10 mouse cellular contexts compared by ENCODE assay signal in genomic region chr7:31057071-31057470, GRCm38 (mm10). TPM values are rescaled to one million over a fixed set of nuclear protein-coding genes. Genes with fewer than 3 reads are reported as not detected.
A peak's percentile ranks its signal among the peaks of the same experiment; 100 is the strongest.
DNase-seq lines count a peak whose midpoint lies in the region; ATAC-seq and TF ChIP-seq lines count a peak whose summit lies in the region.
"Had no signal": no experiment of that assay in that cellular context is flagged by ENCODE, and none has a peak within 500 bp of the region (broad histone marks: within the 10 kb centered on the region; RNA-seq: fewer than 3 reads in every experiment).

Fxyd1 (minus strand) TSS chr7:31057199.

- ATAC-seq in heart, embryonic 14.5 days (ENCODE audit: insufficient number of reproducible peaks, insufficient read depth, low FRiP score, low read depth), result no peak
- no peak for ATAC-seq in monocyte, adult 5-6 weeks (replicated peaks; ENCODE audit: insufficient number of reproducible peaks, low FRiP score, low TSS enrichment, poor library complexity, severe bottlenecking)

- peaks cover 4% of the 10 kb centered on the region for H3K27me3 ChIP-seq in heart, embryonic 14.5 days (ENCODE audit: control insufficient read depth, insufficient read depth, low read length)

- peak within 1 kb of the TSS; percentile 45; the same call in 1 of the 2 replicates for H3K9ac ChIP-seq in heart, embryonic 14.5 days (ENCODE audit: low read length)

- H3K4me3 ChIP-seq in layer of hippocampus, adult 2 months, result no peak within 1 kb of the TSS
- no peak within 1 kb of the TSS for H3K4me3 ChIP-seq in brown adipose tissue, adult 24 weeks (ENCODE audit: insufficient read depth, low read depth, low read length)
- no peak within 1 kb of the TSS for H3K4me3 ChIP-seq in heart, embryonic 14.5 days (ENCODE audit: control insufficient read depth in 1 of 2, insufficient read depth in 1 of 2, low read depth in 1 of 2, low read length in 2 of 2)

- no peaks in the 10 kb centered on the region for H3K36me3 ChIP-seq in heart, embryonic 14.5 days (ENCODE audit: control insufficient read depth, insufficient read depth, low read length)
- H3K36me3 ChIP-seq: G1E had no signal

- intact Hi-C loops in left cerebral cortex, postnatal 25 days (cut with DNase I), result no loop called here

- 64% methylated on average over 2 of the region's 2 CpGs for WGBS in heart, embryonic 14.5 days

- H3K4me1 ChIP-seq in brown adipose tissue, adult 24 weeks (ENCODE audit: control insufficient read depth, insufficient read depth, insufficient read length, low read length), result 0 out of 2 replicates have a peak, but pooled peaks cover 2% of the 10 kb centered on the region
- H3K4me1 ChIP-seq in heart, embryonic 14.5 days (ENCODE audit: control insufficient read depth in 2 of 2, insufficient read depth in 2 of 2, low read length in 2 of 2), result peaks cover 28 to 30% of the 10 kb centered on the region in 2 experiments

- H3K4me2 ChIP-seq in heart, embryonic 14.5 days (ENCODE audit: low read length), result peak within 1 kb of the TSS; percentile 69

- DNase-seq in layer of hippocampus, adult 2 months (ENCODE audit: low spot score in 2 of 2), result no peak
- no peak for DNase-seq in layer of hippocampus, adult 11-12 months (ENCODE audit: low spot score)
- DNase-seq in left cerebral cortex, postnatal 25 days (ENCODE audit: low spot score in 2 of 2), result no peak
- no peak for DNase-seq in cerebellum, adult 11 months
- DNase-seq in cerebellum, postnatal 10 days, result no peak

- peak within 1 kb of the TSS; percentile 18; the same call in 1 of the 2 replicates for H3K27ac ChIP-seq in layer of hippocampus, adult 2 months
- peak within 1 kb of the TSS; percentile 91 for H3K27ac ChIP-seq in brown adipose tissue, adult 24 weeks (replicated peaks; ENCODE audit: low read depth, low read length)
- peak within 1 kb of the TSS; percentile 95 to 97 for H3K27ac ChIP-seq in heart, embryonic 14.5 days (replicated peaks in 1 of 2; ENCODE audit: control insufficient read depth in 1 of 2, insufficient read depth in 1 of 2, low read depth in 2 of 2, low read length in 2 of 2)
- H3K27ac ChIP-seq: macrophage had no signal

- no peak for TF ChIP-seq CTCF in layer of hippocampus, adult 2 months (conservative IDR thresholded peaks at IDR 0.05)

- H3K9me3 ChIP-seq in heart, embryonic 14.5 days (ENCODE audit: control insufficient read depth, low read length), result no peaks in the 10 kb centered on the region

RNA-seq across cellular contexts. Expression of gene Fxyd1, which starts in this region (rescaled TPM):
- 100 to 1,000 TPM in 1 of 2 experiments, 10 to 100 TPM in 1; 90.9 to 114 TPM for total RNA-seq in layer of hippocampus, adult 2 months (2021)
- polyA plus RNA-seq in brown adipose tissue, adult 24 weeks (2012; ENCODE audit: insufficient read depth, insufficient read length, missing spikeins), result 346 TPM in 2 replicates
- polyA plus RNA-seq in heart, embryonic 14.5 days (2014; fragmentation: Nextera tagmentation; extraction: Ambion mirVana), result 1,215 and 1,293 TPM in 2 replicates
- total RNA-seq in left cerebral cortex, postnatal 25 days (2021), result 10 to 100 TPM; 79.9 to 81.6 TPM
- not detected in 3 replicates for total RNA-seq in monocyte, adult 5-6 weeks (2017)
- total RNA-seq: G1E had no signal
- polyA plus RNA-seq: G1E, macrophage had no signal

Comparison
In these comparisons a context has a peak if more than half of its experiments do, and no peak if none do; other contexts are left out.
1. RNA of gene Fxyd1 (total RNA-seq): 90.9 to 114 TPM in layer of hippocampus, adult 2 months and 79.9 to 81.6 TPM in left cerebral cortex, postnatal 25 days; not detected in monocyte, adult 5-6 weeks; every median in the first group is over 10 times any median in the second.
2. H3K27ac ChIP-seq: peak in every context shown above with its lines; median percentile 96 in heart, embryonic 14.5 days; 91 in brown adipose tissue, adult 24 weeks; 18 in layer of hippocampus, adult 2 months.